Mouse (Mus musculus) hindbrain, embryonic 16.5 days (tissue): Measurements from ENCODE around the gene Zbtb25. TPM values are rescaled to one million over a fixed set of nuclear protein-coding genes. Genes with fewer than 3 reads are reported as not detected.

Source experiments
- ATAC-seq: fragments of 200-750 bp; cut with Nextera tagmentation; 2 replicates; pipeline ENCODE4 v1.8.0; 2017; ENCODE audit warnings: moderate TSS enrichment, moderate library complexity
- H3K27ac ChIP-seq: fragments of 300-500 bp; sonication (generic); 2 replicates; pipeline ENCODE4 v1.5.1; 2014; ENCODE audit warnings: low read depth, mild to moderate bottlenecking, control low read depth, low read length, moderate library complexity
- H3K27me3 ChIP-seq: fragments of 300-500 bp; sonication (generic); replicated peaks from 2 replicates; pipeline ENCODE4 v1.6.1; 2014; ENCODE audit warnings: low read length; ENCODE audit not compliant: control insufficient read depth, insufficient read depth
- H3K36me3 ChIP-seq: fragments of 300-500 bp; sonication (generic); 2 replicates; pipeline ENCODE4 v1.6.1; 2014; ENCODE audit warnings: mild to moderate bottlenecking, low read length, moderate library complexity, mixed read lengths; ENCODE audit not compliant: control insufficient read depth, insufficient read depth
- H3K4me1 ChIP-seq: fragments of 300-500 bp; sonication (generic); 2 replicates; pipeline ENCODE4 v1.6.1; 2014; ENCODE audit warnings: low read depth, low read length; ENCODE audit not compliant: control insufficient read depth, insufficient read depth
- H3K4me2 ChIP-seq: fragments of 300-500 bp; sonication (generic); 2 replicates; pipeline ENCODE4 v1.6.1; 2014; ENCODE audit warnings: mild to moderate bottlenecking, low read length, control low read depth, moderate library complexity
- H3K4me3 ChIP-seq: fragments of 300-500 bp; sonication (generic); 2 replicates; pipeline ENCODE4 v1.5.1; 2014; ENCODE audit warnings: mild to moderate bottlenecking, low read length, control low read depth, moderate library complexity
- H3K9ac ChIP-seq: fragments of 300-500 bp; sonication (generic); 2 replicates; pipeline ENCODE4 v1.6.1; 2014; ENCODE audit warnings: low read depth, mild to moderate bottlenecking, control low read depth, low read length, moderate library complexity
- H3K9me3 ChIP-seq: fragments of 300-500 bp; sonication (generic); 2 replicates; pipeline ENCODE4 v1.6.1; 2014; ENCODE audit warnings: mild to moderate bottlenecking, low read length, moderate library complexity; ENCODE audit not compliant: control insufficient read depth
- WGBS: fragments of 180-500 bp; shearing (Covaris S2); extraction: QIAGEN DNeasy Blood & Tissue Kit; methylation state at CpG from one replicate; pipeline ENCODE4 v1.1.7; 2014; 5-methylcytosine and 5-hydroxymethylcytosine counted together
- polyA plus RNA-seq: library from polyadenylated mRNA; unstranded; fragments of >200 nt; fragmentation: Nextera tagmentation; extraction: Ambion mirVana; gene quantifications from 2 replicates; pipeline ENCODE4 v1.2.1, GENCODE M21; 2015

Gene Zbtb25
- polyA plus RNA-seq, 1 experiment from 2014 or later, result 12.6 TPM

DNA sequence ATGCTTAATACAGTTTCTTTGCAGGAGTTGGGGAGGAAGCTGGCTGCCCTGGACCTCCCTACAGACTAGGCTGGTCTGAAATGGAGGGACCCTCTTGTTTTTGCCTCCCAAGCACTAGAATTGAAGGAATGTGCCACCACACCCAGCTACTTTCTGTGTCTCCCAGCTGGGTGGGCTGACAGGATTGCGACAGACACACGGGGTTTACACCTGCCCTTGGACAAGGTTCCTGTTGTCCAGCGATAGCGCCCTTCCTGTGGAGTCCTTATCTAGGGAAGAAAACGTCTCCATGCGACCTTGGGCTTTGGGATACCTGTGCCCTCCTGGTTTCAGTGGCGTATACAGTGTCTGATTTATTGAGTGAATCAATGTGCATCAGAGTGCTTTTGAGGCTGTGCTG is 10.7 kb upstream of the Zbtb25 start:
- Histone ChIP-seq H3K4me1 (no peaks in the 10 kb centered on the region), H3K4me2 (no peak overlapping the region), H3K27ac (no peak overlapping the region), H3K36me3 (no peaks in the 10 kb centered on the region), H3K27me3 (no peaks in the 10 kb centered on the region), H3K4me3 (no peak overlapping the region), H3K9ac (no peak overlapping the region), H3K9me3 (no peaks in the 10 kb centered on the region)
- no peak for ATAC-seq
- 88% methylated on average over 7 of the region's 7 CpGs for WGBS

DNA sequence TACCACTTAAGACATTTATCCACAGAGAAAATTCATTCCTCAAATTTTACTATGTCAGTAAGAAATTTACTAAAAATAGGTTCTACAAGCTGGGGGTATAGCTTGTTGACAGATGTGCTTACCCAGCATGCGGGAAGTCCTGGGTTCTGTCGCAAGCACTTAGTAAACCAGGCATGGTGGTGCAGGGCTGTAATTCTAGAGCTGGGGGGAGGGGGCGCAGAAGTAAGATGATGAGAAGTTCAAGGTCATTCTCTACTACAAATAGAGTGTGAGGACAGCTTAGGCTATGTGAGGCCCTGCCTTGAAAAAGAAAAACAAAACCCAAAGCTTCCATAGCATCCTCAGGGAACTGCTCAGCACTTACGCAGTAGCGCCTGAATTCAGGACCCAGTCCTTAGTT is 9.2 kb upstream of the Zbtb25 start:
- H3K36me3 ChIP-seq, result no peaks in the 10 kb centered on the region

DNA sequence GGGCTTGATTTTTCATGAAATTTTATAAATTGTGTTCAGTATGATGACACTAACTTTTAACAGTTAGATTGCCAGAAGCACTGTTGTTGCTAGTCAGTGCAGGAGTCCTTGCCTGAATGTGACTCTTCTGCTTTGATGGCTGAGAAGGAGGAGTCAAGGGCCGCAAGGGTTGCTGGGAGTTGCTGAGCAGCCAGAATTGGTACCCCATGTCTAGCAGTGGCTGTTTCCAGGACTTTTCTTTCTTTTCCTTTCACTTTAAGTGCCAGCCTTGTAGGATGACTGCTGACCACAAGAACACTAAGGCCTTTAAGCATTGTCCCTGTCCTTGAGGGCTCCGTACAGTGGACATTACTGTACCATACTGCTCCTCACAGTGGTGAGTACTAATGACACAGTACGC is 8.3 kb upstream of the Zbtb25 start:
- WGBS, result 91% methylated on average over 3 of the region's 3 CpGs
- H3K4me1 ChIP-seq, result no peaks in the 10 kb centered on the region
- H3K9ac ChIP-seq, result no peak overlapping the region
- no peaks in the 10 kb centered on the region for H3K27me3 ChIP-seq
- no peaks in the 10 kb centered on the region for H3K36me3 ChIP-seq
- H3K4me2 ChIP-seq, result no peak overlapping the region
- H3K4me3 ChIP-seq, result no peak overlapping the region
- ATAC-seq, result no peak
- H3K27ac ChIP-seq, result no peak overlapping the region
- no peaks in the 10 kb centered on the region for H3K9me3 ChIP-seq

More for the DNA sequence above, 9.2 kb upstream of the Zbtb25 start:
- no peak overlapping the region for H3K9ac ChIP-seq
- no peaks in the 10 kb centered on the region for H3K4me1 ChIP-seq
- WGBS, result 93% methylated on average over 5 of the region's 5 CpGs
- H3K4me3 ChIP-seq, result no peak overlapping the region
- no peak for ATAC-seq
- H3K9me3 ChIP-seq, result no peaks in the 10 kb centered on the region
- no peak overlapping the region for H3K4me2 ChIP-seq
- no peaks in the 10 kb centered on the region for H3K27me3 ChIP-seq
- H3K27ac ChIP-seq, result no peak overlapping the region

DNA sequence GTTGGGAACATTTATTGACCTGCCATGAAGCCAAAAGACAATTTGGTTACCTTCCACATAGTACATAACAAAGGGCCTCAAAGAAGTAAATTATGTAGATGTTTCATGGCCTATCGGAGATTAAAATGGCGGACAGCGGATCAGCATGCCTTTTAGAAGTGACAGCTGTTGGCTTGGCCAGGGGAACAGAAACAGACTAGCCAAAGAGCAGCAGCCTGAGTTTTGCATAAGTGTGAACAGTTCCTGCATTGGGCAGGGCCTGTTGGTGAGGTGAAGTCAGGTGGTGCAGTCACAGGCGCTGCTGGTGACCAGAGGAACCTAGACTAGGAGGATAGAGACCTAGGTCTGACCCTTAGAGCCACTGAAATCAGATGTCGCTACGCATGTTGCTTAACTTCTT is 7.7 kb upstream of the Zbtb25 start:
- H3K9me3 ChIP-seq, result no peaks in the 10 kb centered on the region
- peaks cover 3% of the 10 kb centered on the region for H3K4me1 ChIP-seq
- no peak overlapping the region for H3K27ac ChIP-seq
- H3K4me3 ChIP-seq, result no peak overlapping the region
- no peak overlapping the region for H3K4me2 ChIP-seq
- WGBS, result 87% methylated on average over 6 of the region's 6 CpGs
- no peak for ATAC-seq
- no peak overlapping the region for H3K9ac ChIP-seq
- no peaks in the 10 kb centered on the region for H3K27me3 ChIP-seq
- H3K36me3 ChIP-seq, result no peaks in the 10 kb centered on the region

DNA sequence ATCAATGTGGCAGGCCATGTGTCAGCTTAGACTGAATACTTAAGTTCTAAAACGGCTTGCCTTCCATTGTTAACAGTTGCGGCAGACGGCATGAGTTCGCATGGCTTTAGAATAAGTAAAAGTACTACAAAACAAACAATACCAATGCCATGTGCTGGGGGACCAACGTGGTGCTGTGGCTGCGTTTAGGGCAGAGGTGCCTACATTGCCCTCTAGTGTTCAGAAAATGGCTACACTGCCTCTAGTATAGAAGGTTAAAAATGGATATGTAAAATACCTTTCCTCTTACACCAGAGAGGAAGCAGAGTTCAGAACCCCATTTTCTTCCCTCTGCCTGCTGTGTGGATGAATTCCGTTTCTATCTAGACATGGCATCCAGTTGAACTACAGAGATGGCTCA is 7.2 kb upstream of the Zbtb25 start:
- H3K36me3 ChIP-seq, result no peaks in the 10 kb centered on the region
- no peak overlapping the region for H3K4me3 ChIP-seq
- WGBS, result 36% methylated on average over 7 of the region's 7 CpGs

DNA sequence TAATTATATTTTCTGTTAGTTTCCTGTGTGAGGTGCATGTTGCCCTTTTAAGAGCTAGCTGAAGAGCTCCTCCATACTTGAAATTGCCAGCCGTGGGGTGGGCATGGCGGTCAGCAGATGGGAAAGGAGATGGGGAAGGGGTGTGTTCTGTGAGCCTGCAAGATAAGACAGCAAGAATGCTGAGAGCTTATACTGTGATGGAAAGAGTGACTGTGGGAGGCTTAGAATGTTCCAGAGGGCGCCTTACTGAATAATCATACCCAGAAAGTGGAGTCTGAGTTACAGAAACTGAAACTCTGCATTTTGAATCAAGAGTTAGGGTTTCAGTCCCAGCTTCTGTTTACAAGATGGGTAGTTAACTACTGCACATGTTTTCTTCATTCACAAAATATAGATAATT is 6.1 kb upstream of the Zbtb25 start:
- Histone ChIP-seq H3K4me1 (peaks cover 9% of the 10 kb centered on the region), H3K4me3 (no peak overlapping the region), H3K27ac (no peak overlapping the region), H3K9ac (no peak overlapping the region), H3K4me2 (no peak overlapping the region), H3K27me3 (no peaks in the 10 kb centered on the region), H3K36me3 (no peaks in the 10 kb centered on the region), H3K9me3 (no peaks in the 10 kb centered on the region)
- 92% methylated on average over 3 of the region's 3 CpGs for WGBS
- ATAC-seq, result no peak

More for the DNA sequence above, 7.2 kb upstream of the Zbtb25 start:
- H3K27ac ChIP-seq, result no peak overlapping the region
- no peaks in the 10 kb centered on the region for H3K27me3 ChIP-seq
- no peak overlapping the region for H3K9ac ChIP-seq
- ATAC-seq, result no peak
- H3K9me3 ChIP-seq, result no peaks in the 10 kb centered on the region
- peaks cover 7% of the 10 kb centered on the region for H3K4me1 ChIP-seq
- no peak overlapping the region for H3K4me2 ChIP-seq

DNA sequence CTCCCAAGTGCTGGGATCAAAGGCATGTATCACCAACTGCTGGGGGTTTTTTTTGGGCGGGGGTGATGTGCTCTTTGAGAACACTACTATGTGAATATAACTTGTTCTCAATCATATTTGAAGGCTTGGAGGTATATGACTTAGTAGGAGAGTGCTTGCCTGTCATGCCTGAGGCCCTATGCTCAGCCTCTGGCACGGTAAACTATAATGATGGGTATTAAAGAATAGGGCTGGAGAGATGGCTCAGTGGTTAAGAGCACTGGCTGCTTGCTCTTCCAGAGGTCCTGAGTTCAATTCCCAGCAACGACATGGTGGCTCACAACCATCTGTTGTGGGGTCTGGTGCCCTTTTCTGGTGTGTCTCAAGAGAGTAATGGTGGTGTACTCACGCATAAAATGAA is 5.5 kb upstream of the Zbtb25 start:
- H3K9me3 ChIP-seq, result no peaks in the 10 kb centered on the region
- no peak overlapping the region for H3K9ac ChIP-seq
- H3K4me2 ChIP-seq, result no peak overlapping the region
- no peak overlapping the region for H3K4me3 ChIP-seq
- H3K27me3 ChIP-seq, result no peaks in the 10 kb centered on the region
- 78% methylated on average over 4 of the region's 4 CpGs for WGBS
- no peak overlapping the region for H3K27ac ChIP-seq
- ATAC-seq, result no peak
- peaks cover 9% of the 10 kb centered on the region for H3K4me1 ChIP-seq
- H3K36me3 ChIP-seq, result no peaks in the 10 kb centered on the region

DNA sequence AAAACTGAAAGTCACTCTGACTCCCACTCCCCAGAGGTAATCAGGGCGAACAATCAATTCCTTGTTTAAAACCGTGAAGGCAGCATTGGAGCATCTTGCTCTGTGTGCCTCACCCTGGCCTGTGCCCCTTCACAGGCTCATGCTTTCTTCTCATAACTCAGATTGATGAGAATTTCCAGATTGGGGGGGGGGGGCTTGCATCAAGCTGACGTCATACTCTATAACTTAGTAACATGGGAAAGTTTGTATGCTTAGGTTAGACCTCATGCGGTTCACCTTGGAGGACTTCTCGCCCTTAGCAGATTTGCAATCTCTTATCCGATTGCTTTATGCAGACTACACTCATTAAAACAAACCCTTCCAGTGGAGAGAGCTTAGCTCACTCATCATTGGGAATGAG is 4.6 kb upstream of the Zbtb25 start:
- H3K27me3 ChIP-seq, result no peaks in the 10 kb centered on the region
- WGBS, result 55% methylated on average over 6 of the region's 6 CpGs
- peaks cover 9% of the 10 kb centered on the region for H3K4me1 ChIP-seq
- H3K27ac ChIP-seq, result no peak overlapping the region
- no peak overlapping the region for H3K9ac ChIP-seq
- no peaks in the 10 kb centered on the region for H3K9me3 ChIP-seq
- H3K36me3 ChIP-seq, result no peaks in the 10 kb centered on the region
- no peak for ATAC-seq
- H3K4me2 ChIP-seq, result no peak overlapping the region
- H3K4me3 ChIP-seq, result no peak overlapping the region

DNA sequence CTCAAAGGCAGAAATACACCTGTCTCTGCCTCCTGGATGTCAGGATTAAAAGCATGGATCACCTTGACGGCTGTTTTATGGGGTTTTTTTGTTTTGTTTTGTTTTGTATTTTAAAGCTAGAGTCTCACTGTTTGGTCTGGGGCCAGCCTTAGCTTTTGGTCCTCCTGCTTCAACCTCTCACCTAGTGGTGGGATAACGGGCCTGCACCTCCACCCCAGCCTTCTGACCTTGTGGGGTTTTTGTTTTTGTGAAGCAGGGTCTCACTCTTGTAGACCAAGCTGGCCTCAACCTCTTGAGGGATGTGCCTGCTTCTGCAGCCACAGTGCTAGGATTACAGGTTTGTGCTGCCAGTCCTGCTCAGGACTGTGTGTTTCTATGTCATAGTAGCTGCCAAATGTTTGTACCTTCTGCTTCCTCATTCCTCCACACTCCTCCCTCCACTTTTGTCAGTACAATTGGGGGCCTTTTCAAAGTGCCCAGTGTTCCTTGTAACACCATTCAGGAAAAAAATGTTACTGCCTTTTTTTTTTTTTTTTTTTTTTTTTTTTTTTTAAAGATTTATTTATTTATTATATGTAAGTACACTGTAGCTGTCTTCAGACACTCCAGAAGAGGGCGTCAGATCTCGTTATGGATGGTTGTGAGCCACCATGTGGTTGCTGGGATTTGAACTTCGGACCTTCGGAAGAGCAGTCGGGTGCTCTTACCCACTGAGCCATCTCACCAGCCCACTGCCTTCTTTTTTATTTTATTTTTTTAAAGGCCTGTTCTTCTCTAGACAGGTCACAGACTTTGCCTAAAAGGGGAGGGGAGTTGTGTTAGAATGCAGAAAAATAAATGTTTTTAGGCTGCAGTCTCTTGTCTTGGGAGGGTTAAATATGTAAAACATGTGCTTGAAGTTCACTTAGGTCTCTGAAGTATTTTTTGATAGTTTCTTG is 3.7 kb upstream of the Zbtb25 start:
- H3K27ac ChIP-seq, result no peak overlapping the region
- 82% methylated on average over 5 of the region's 7 CpGs for WGBS

More for the DNA sequence above, 3.7 kb upstream of the Zbtb25 start:
- no peaks in the 10 kb centered on the region for H3K27me3 ChIP-seq
- no peak overlapping the region for H3K4me2 ChIP-seq
- H3K4me3 ChIP-seq, result no peak overlapping the region
- no peaks in the 10 kb centered on the region for H3K36me3 ChIP-seq
- ATAC-seq, result no peak
- H3K4me1 ChIP-seq, result peaks cover 14% of the 10 kb centered on the region
- no peak overlapping the region for H3K9ac ChIP-seq
- H3K9me3 ChIP-seq, result no peaks in the 10 kb centered on the region
